Comparison of ENCODE assay signal across 8 mouse cellular contexts in genomic region chr13:52531121-52531520, GRCm38 (mm10). TPM values are rescaled to one million over a fixed set of nuclear protein-coding genes. Genes with fewer than 3 reads are reported as not detected.
A peak's percentile ranks its signal among the peaks of the same experiment; 100 is the strongest.
DNase-seq lines count a peak whose midpoint lies in the region; ATAC-seq and TF ChIP-seq lines count a peak whose summit lies in the region.

Gene Diras2, minus strand, starts transcription at chr13:52531279.

- H3K4me3 ChIP-seq in layer of hippocampus, adult 2 months: peak within 1 kb of the TSS; percentile 63
- H3K4me3 ChIP-seq in embryonic facial prominence, embryonic 11.5 days (ENCODE audit: low read depth, low read length): peak within 1 kb of the TSS; percentile 46
- H3K4me3 ChIP-seq in hindbrain, postnatal 0 days (ENCODE audit: low read length): peak within 1 kb of the TSS; percentile 66
- peak within 1 kb of the TSS; percentile 55 for H3K4me3 ChIP-seq in midbrain, embryonic 12.5 days

- TF ChIP-seq CTCF in layer of hippocampus, adult 2 months (conservative IDR thresholded peaks at IDR 0.05): no peak
- TF ChIP-seq CTCF in hindbrain, postnatal 0 days (IDR thresholded peaks at IDR 0.05; ENCODE audit: low read depth): no peak

- no peak for ATAC-seq in embryonic facial prominence, embryonic 11.5 days (replicated peaks; ENCODE audit: insufficient number of reproducible peaks, low FRiP score, low TSS enrichment, low read depth)
- ATAC-seq in hindbrain, postnatal 0 days: no peak
- no peak for ATAC-seq in midbrain, embryonic 12.5 days (ENCODE audit: low FRiP score, low read depth)

- H3K9ac ChIP-seq in embryonic facial prominence, embryonic 11.5 days (replicated peaks; ENCODE audit: low read length): peak within 1 kb of the TSS; percentile 53
- H3K9ac ChIP-seq in hindbrain, postnatal 0 days (replicated peaks; ENCODE audit: low read length): peak within 1 kb of the TSS; percentile 80
- peak within 1 kb of the TSS; percentile 60 for H3K9ac ChIP-seq in midbrain, embryonic 12.5 days (replicated peaks)

- peak within 1 kb of the TSS; percentile 95 for H3K4me2 ChIP-seq in embryonic facial prominence, embryonic 11.5 days (ENCODE audit: low read depth, low read length)
- H3K4me2 ChIP-seq in hindbrain, postnatal 0 days (ENCODE audit: low read depth, low read length): peak within 1 kb of the TSS; percentile 73
- H3K4me2 ChIP-seq in midbrain, embryonic 12.5 days (replicated peaks): peak within 1 kb of the TSS; percentile 94

- H3K9me3 ChIP-seq in embryonic facial prominence, embryonic 11.5 days (replicated peaks; ENCODE audit: control insufficient read depth, low read length): no peaks in the 10 kb centered on the region
- H3K9me3 ChIP-seq in hindbrain, postnatal 0 days (ENCODE audit: low read length): no peaks in the 10 kb centered on the region
- H3K9me3 ChIP-seq in midbrain, embryonic 12.5 days: no peaks in the 10 kb centered on the region

- H3K4me1 ChIP-seq in embryonic facial prominence, embryonic 11.5 days (ENCODE audit: control insufficient read depth, insufficient read depth, low read length): no peaks in the 10 kb centered on the region; the same call in 1 of the 2 replicates
- peaks cover 6% of the 10 kb centered on the region; the same call in 1 of the 2 replicates for H3K4me1 ChIP-seq in hindbrain, postnatal 0 days (ENCODE audit: insufficient read depth, low read length)
- H3K4me1 ChIP-seq in midbrain, embryonic 12.5 days: peaks cover 7% of the 10 kb centered on the region

- peak within 1 kb of the TSS; percentile 98 for H3K27ac ChIP-seq in layer of hippocampus, adult 2 months
- no peak within 1 kb of the TSS for H3K27ac ChIP-seq in embryonic facial prominence, embryonic 11.5 days (replicated peaks; ENCODE audit: low read depth, low read length)
- H3K27ac ChIP-seq in hindbrain, postnatal 0 days: peak within 1 kb of the TSS; percentile 91
- H3K27ac ChIP-seq in midbrain, embryonic 12.5 days (replicated peaks): peak within 1 kb of the TSS; percentile 36

- H3K27me3 ChIP-seq in embryonic facial prominence, embryonic 11.5 days (ENCODE audit: control insufficient read depth, insufficient read depth, low read length): peaks cover 11% of the 10 kb centered on the region
- H3K27me3 ChIP-seq in hindbrain, postnatal 0 days (ENCODE audit: insufficient read depth, low read length): no peaks in the 10 kb centered on the region
- peaks cover 41% of the 10 kb centered on the region for H3K27me3 ChIP-seq in midbrain, embryonic 12.5 days

- DNase-seq in layer of hippocampus, adult 2 months (ENCODE audit: low spot score in 2 of 2): no peak
- DNase-seq in layer of hippocampus, adult 9-10 months (ENCODE audit: low spot score): no peak
- no peak for DNase-seq in embryonic facial prominence, embryonic 11.5 days (ENCODE audit: low spot score)
- DNase-seq in hindbrain, postnatal 0 days (ENCODE audit: low spot score): no peak
- no peak for DNase-seq in ovary, postnatal 10 days (ENCODE audit: low spot score)
- DNase-seq in urinary bladder, adult 18-20 months (ENCODE audit: low spot score in 2 of 2): no peak
- no peak for DNase-seq in gastrocnemius, adult 8-10 months (ENCODE audit: low spot score in 2 of 2)

- H3K36me3 ChIP-seq in embryonic facial prominence, embryonic 11.5 days (replicated peaks; ENCODE audit: control insufficient read depth, insufficient read depth, low read depth, low read length): no peaks in the 10 kb centered on the region
- no peaks in the 10 kb centered on the region for H3K36me3 ChIP-seq in hindbrain, postnatal 0 days (ENCODE audit: insufficient read depth, low read length)
- H3K36me3 ChIP-seq in midbrain, embryonic 12.5 days: no peaks in the 10 kb centered on the region

- 52% methylated on average over 9 of the region's 9 CpGs for WGBS in embryonic facial prominence, embryonic 11.5 days
- 47% methylated on average over 9 of the region's 9 CpGs for WGBS in hindbrain, postnatal 0 days
- 61% methylated on average over 9 of the region's 9 CpGs for WGBS in midbrain, embryonic 12.5 days

RNA-seq across cellular contexts. Expression of gene Diras2, which starts in this region (rescaled TPM):
- 100 to 1,000 TPM; 150 to 155 TPM for total RNA-seq in layer of hippocampus, adult 2 months (2021)
- polyA plus RNA-seq in embryonic facial prominence, embryonic 11.5 days (2014; fragmentation: Nextera tagmentation; extraction: Ambion mirVana): 0.14 and 0.22 TPM in 2 replicates
- 64.4 and 64.5 TPM in 2 replicates for total RNA-seq in hindbrain, postnatal 0 days (2014; rRNA removed)
- 7.3 and 7.9 TPM in 2 replicates for polyA plus RNA-seq in hindbrain, postnatal 0 days (2015; fragmentation: Nextera tagmentation; extraction: Ambion mirVana)
- 0.66 and 0.98 TPM in 2 replicates for polyA plus RNA-seq in midbrain, embryonic 12.5 days (2016; fragmentation: Nextera tagmentation; extraction: Ambion mirVana)
- under 1 TPM; 0.07 to 0.13 (median 0.10) TPM for total RNA-seq in gastrocnemius, adult 8-10 months (2022)

Comparison
In these comparisons a context has a peak if more than half of its experiments do, and no peak if none do; other contexts are left out.
1. RNA of gene Diras2 (total RNA-seq): 150 to 155 TPM in layer of hippocampus, adult 2 months and 64.4 to 64.5 TPM in hindbrain, postnatal 0 days; 0.07 to 0.13 TPM in gastrocnemius, adult 8-10 months; every median in the first group is over 10 times any median in the second.
2. Peak in every context shown above with its lines, with median percentiles within 50 percentile points of each other: H3K4me3 ChIP-seq, H3K4me2 ChIP-seq and H3K9ac ChIP-seq.